Mouse (Mus musculus) liver, embryonic 14.5 days (tissue): Measurements from ENCODE around the gene Cfdp1.

Source experiments
- CTCF ChIP-seq: IDR thresholded peaks from 2 replicates; pipeline ENCODE4 v1.5.1; 2016; ENCODE audit warnings: antibody characterized with exemption, low read depth, control low read depth
- EP300 ChIP-seq: IDR thresholded peaks from 2 replicates; pipeline ENCODE4 v1.6.1; 2016; ENCODE audit warnings: antibody characterized with exemption, low read depth

DNA sequence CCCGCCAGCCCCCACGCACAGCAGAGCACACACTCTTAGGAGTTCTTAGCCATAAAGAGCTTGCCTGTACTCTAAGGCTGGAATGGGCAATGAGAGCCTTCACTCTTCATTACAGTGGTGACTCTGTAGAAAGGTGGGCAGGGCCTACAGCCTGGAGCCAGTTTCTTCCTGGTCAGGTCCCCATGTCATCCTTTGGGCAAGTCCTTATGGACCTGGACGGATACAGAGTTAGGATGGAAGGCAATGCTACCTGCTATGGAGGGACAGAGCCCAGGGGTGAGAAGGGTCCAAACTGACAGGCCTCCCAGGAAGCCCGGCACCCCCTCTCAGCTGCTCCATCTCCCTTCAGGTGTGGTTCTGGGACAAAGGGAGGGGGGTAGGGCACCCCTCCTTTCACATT is 118.3 kb downstream of the Cfdp1 start:
- no peak for TF ChIP-seq CTCF
- TF ChIP-seq EP300 = no peak
